Mouse (Mus musculus) heart, embryonic 16.5 days (tissue): ENCODE data around the gene Hs1bp3. TPM values are rescaled to one million over a fixed set of nuclear protein-coding genes. Genes with fewer than 3 reads are reported as not detected.
A peak's percentile ranks its signal among the peaks of the same experiment; 100 is the strongest.

Experiments used
- ATAC-seq: fragments of 200-750 bp; cut with Nextera tagmentation; replicated peaks from 2 replicates; pipeline ENCODE4 v1.8.0; 2017; ENCODE audit warnings: moderate number of reproducible peaks; ENCODE audit not compliant: insufficient read depth, low FRiP score; ENCODE audit errors: extremely low read depth
- H3K27ac ChIP-seq: fragments of 300-500 bp; sonication (generic); 2 replicates; pipeline ENCODE4 v1.5.1; 2014; ENCODE audit warnings: mild to moderate bottlenecking, low read length, control low read depth, moderate library complexity
- H3K27me3 ChIP-seq: fragments of 300-500 bp; sonication (generic); 2 replicates; pipeline ENCODE4 v1.6.1; 2014; ENCODE audit warnings: low read length, mixed read lengths; ENCODE audit not compliant: control insufficient read depth, insufficient read depth
- H3K36me3 ChIP-seq: fragments of 300-500 bp; sonication (generic); 2 replicates; pipeline ENCODE4 v1.6.1; 2014; ENCODE audit not compliant: control insufficient read depth, insufficient read depth
- H3K4me1 ChIP-seq: fragments of 300-500 bp; sonication (generic); 2 replicates; pipeline ENCODE4 v1.6.1; 2014; ENCODE audit warnings: low read length, mixed read lengths; ENCODE audit not compliant: control insufficient read depth, insufficient read depth
- H3K4me2 ChIP-seq: fragments of 300-500 bp; sonication (generic); 2 replicates; pipeline ENCODE4 v1.6.1; 2014; ENCODE audit warnings: low read depth, mild to moderate bottlenecking, control low read depth, low read length
- H3K4me3 ChIP-seq: fragments of 300-500 bp; sonication (generic); 2 replicates; pipeline ENCODE4 v1.5.1; 2014; ENCODE audit warnings: mild to moderate bottlenecking, control low read depth, low read length
- H3K9ac ChIP-seq: fragments of 300-500 bp; sonication (generic); 2 replicates; pipeline ENCODE4 v1.6.1; 2014; ENCODE audit warnings: low read length, control low read depth
- H3K9me3 ChIP-seq: fragments of 300-500 bp; sonication (generic); replicated peaks from 2 replicates; pipeline ENCODE4 v1.6.1; 2016; ENCODE audit warnings: low read length; ENCODE audit not compliant: control insufficient read depth
- WGBS: fragments of 180-500 bp; shearing (Covaris S2); extraction: QIAGEN DNeasy Blood & Tissue Kit; methylation state at CpG from one replicate; pipeline ENCODE4 v1.1.7; 2014; 5-methylcytosine and 5-hydroxymethylcytosine counted together
- polyA plus RNA-seq: library from polyadenylated mRNA; unstranded; fragments of >200 nt; fragmentation: Nextera tagmentation; extraction: Ambion mirVana; gene quantifications from 2 replicates; pipeline ENCODE4 v1.2.1, GENCODE M21; 2015

The Hs1bp3 gene
- polyA plus RNA-seq, 1 experiment from 2014 or later: 15.1 TPM

- peaks cover 8% of the 10 kb centered on the region; the same call in 1 of the 2 replicates for H3K4me1 ChIP-seq
- H3K9me3 ChIP-seq: no peaks in the 10 kb centered on the region
- H3K27me3 ChIP-seq: peaks cover 88% of the 10 kb centered on the region
- H3K4me2 ChIP-seq: no peak overlapping the region
- no peak overlapping the region for H3K9ac ChIP-seq
- no peak overlapping the region for H3K4me3 ChIP-seq
- H3K27ac ChIP-seq: no peak overlapping the region
- no peak for ATAC-seq
- 68% methylated on average over 5 of the region's 5 CpGs for WGBS
- H3K36me3 ChIP-seq: no peaks in the 10 kb centered on the region
These were observed 12.7 kb upstream of the Hs1bp3 start for GRCm38 (mm10) chr12:8300521-8300920.

GRCm38 (mm10) chr12:8301011-8301814 lies 12.0 kb upstream of the Hs1bp3 start:
- no peaks in the 10 kb centered on the region for H3K36me3 ChIP-seq
- peak overlapping the region; percentile 52; the same call in 1 of the 2 replicates for H3K9ac ChIP-seq
- ATAC-seq: no peak
- no peak overlapping the region for H3K27ac ChIP-seq
- peak overlapping the region; percentile 60 for H3K4me3 ChIP-seq
- peaks cover 88% of the 10 kb centered on the region for H3K27me3 ChIP-seq
- 7% methylated on average over 45 of the region's 46 CpGs for WGBS
- peak overlapping the region; percentile 76 for H3K4me2 ChIP-seq
- H3K4me1 ChIP-seq: peaks cover 8% of the 10 kb centered on the region; the same call in 1 of the 2 replicates
- H3K9me3 ChIP-seq: no peaks in the 10 kb centered on the region

GRCm38 (mm10) chr12:8301841-8302431 lies 11.3 kb upstream of the Hs1bp3 start, which contains the start of gene Gdf7:
Gdf7 (minus strand) TSS chr12:8301954.
- Histone ChIP-seq H3K27ac (no peak within 1 kb of the TSS), H3K9me3 (no peaks in the 10 kb centered on the region), H3K4me3 (peak within 1 kb of the TSS; percentile 60), H3K4me1 (peaks cover 8% of the 10 kb centered on the region; the same call in 1 of the 2 replicates), H3K36me3 (no peaks in the 10 kb centered on the region), H3K27me3 (peaks cover 85% of the 10 kb centered on the region), H3K4me2 (peak within 1 kb of the TSS; percentile 76), H3K9ac (peak within 1 kb of the TSS; percentile 52; the same call in 1 of the 2 replicates)
- 2% methylated on average over 53 of the region's 53 CpGs for WGBS
- ATAC-seq: no peak

GRCm38 (mm10) chr12:8305258-8305657 lies 8.0 kb upstream of the Hs1bp3 start:
- no peaks in the 10 kb centered on the region for H3K36me3 ChIP-seq
- ATAC-seq: no peak
- H3K9ac ChIP-seq: no peak overlapping the region
- H3K4me3 ChIP-seq: no peak overlapping the region
- H3K4me1 ChIP-seq: peaks cover 4% of the 10 kb centered on the region; the same call in 1 of the 2 replicates
- H3K27ac ChIP-seq: no peak overlapping the region
- H3K9me3 ChIP-seq: no peaks in the 10 kb centered on the region
- no peak overlapping the region for H3K4me2 ChIP-seq
- 38% methylated on average over 2 of the region's 2 CpGs for WGBS
- peaks cover 57% of the 10 kb centered on the region for H3K27me3 ChIP-seq

GRCm38 (mm10) chr12:8306432-8306831 lies 6.8 kb upstream of the Hs1bp3 start:
- H3K27me3 ChIP-seq: peaks cover 47% of the 10 kb centered on the region
- H3K4me3 ChIP-seq: no peak overlapping the region
- no peak overlapping the region for H3K27ac ChIP-seq
- no peak overlapping the region for H3K4me2 ChIP-seq
- H3K4me1 ChIP-seq: peaks cover 4% of the 10 kb centered on the region; the same call in 1 of the 2 replicates
- H3K36me3 ChIP-seq: no peaks in the 10 kb centered on the region
- no peak for ATAC-seq
- WGBS: 6% methylated on average over 5 of the region's 5 CpGs
- no peaks in the 10 kb centered on the region for H3K9me3 ChIP-seq
- no peak overlapping the region for H3K9ac ChIP-seq

GRCm38 (mm10) chr12:8306910-8307309 lies 6.3 kb upstream of the Hs1bp3 start:
- Histone ChIP-seq H3K4me3 (no peak overlapping the region), H3K27ac (no peak overlapping the region), H3K27me3 (peaks cover 46% of the 10 kb centered on the region), H3K9me3 (no peaks in the 10 kb centered on the region), H3K36me3 (no peaks in the 10 kb centered on the region), H3K9ac (no peak overlapping the region), H3K4me1 (peaks cover 4% of the 10 kb centered on the region; the same call in 1 of the 2 replicates), H3K4me2 (no peak overlapping the region)
- ATAC-seq: no peak
- 48% methylated on average over 1 of the region's 1 CpGs for WGBS

- H3K4me1 ChIP-seq: peaks cover 6% of the 10 kb centered on the region
- no peaks in the 10 kb centered on the region for H3K36me3 ChIP-seq
- H3K27me3 ChIP-seq: peaks cover 14% of the 10 kb centered on the region
- no peak for ATAC-seq
- H3K9me3 ChIP-seq: no peaks in the 10 kb centered on the region
- no peak overlapping the region for H3K27ac ChIP-seq
- H3K9ac ChIP-seq: no peak overlapping the region
- no peak overlapping the region for H3K4me3 ChIP-seq
- WGBS: 52% methylated on average over 17 of the region's 17 CpGs
- no peak overlapping the region for H3K4me2 ChIP-seq
These were observed 2.2 kb upstream of the Hs1bp3 start for GRCm38 (mm10) chr12:8310992-8311391.

- 81% methylated on average over 4 of the region's 4 CpGs for WGBS
- no peak overlapping the region for H3K9ac ChIP-seq
- H3K4me2 ChIP-seq: no peak overlapping the region
- H3K4me1 ChIP-seq: peaks cover 6% of the 10 kb centered on the region
- no peak for ATAC-seq
- no peaks in the 10 kb centered on the region for H3K9me3 ChIP-seq
- H3K27ac ChIP-seq: no peak overlapping the region
- H3K36me3 ChIP-seq: no peaks in the 10 kb centered on the region
- H3K27me3 ChIP-seq: peaks cover 11% of the 10 kb centered on the region
- no peak overlapping the region for H3K4me3 ChIP-seq
These were observed 966 bp upstream of the Hs1bp3 start for GRCm38 (mm10) chr12:8312266-8312665.

GRCm38 (mm10) chr12:8313773-8314172 lies 541 bp downstream of the Hs1bp3 start:
- Histone ChIP-seq H3K4me1 (peaks cover 6% of the 10 kb centered on the region), H3K4me2 (peak overlapping the region; percentile 95), H3K36me3 (0 out of 2 replicates have a peak, but pooled peaks cover 5% of the 10 kb centered on the region), H3K9me3 (no peaks in the 10 kb centered on the region), H3K27me3 (peaks cover 11% of the 10 kb centered on the region), H3K27ac (no peak overlapping the region), H3K9ac (peak overlapping the region; percentile 72), H3K4me3 (peak overlapping the region; percentile 63)
- ATAC-seq: no peak
- 23% methylated on average over 12 of the region's 12 CpGs for WGBS
